In the genomic region with DNA sequence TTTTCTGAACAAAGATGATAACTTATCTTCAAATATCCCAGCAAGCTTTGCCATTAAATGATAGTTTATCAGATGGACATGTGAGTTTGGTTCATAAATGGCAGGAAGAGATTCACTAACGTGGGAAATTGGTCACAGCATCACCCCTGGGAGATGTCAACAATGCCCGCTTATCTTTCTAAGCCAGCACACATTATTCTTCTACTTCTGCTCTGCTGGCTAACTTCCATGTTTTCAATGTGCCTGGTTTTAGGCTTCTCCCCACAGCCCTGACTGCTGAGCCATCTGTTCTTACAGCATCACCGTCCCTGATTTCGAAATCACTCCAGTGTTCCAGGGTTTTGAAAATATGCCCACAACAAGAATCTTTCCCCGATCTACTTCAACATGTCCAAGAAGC, we compare ENCODE assay signal across 9 mouse cellular contexts.
DNase-seq lines count a peak whose midpoint lies in the region; ATAC-seq lines count a peak whose summit lies in the region.
"Had no signal": no experiment of that assay in that cellular context is flagged by ENCODE, and none has a peak within 500 bp of the region (broad histone marks: within the 10 kb centered on the region; RNA-seq: fewer than 3 reads in every experiment).

No protein-coding gene starts in this region.

- no peak overlapping the region for H3K27ac ChIP-seq in midbrain, embryonic 13.5 days
- H3K27ac ChIP-seq in midbrain, embryonic 10.5 days (replicated peaks), result no peak overlapping the region
- no peak overlapping the region for H3K27ac ChIP-seq in heart, embryonic 11.5 days (ENCODE audit: low read depth, low read length)

- H3K4me1 ChIP-seq in midbrain, embryonic 13.5 days (replicated peaks), result 0 out of 2 replicates have a peak, but pooled peaks cover 3% of the 10 kb centered on the region
- H3K4me1 ChIP-seq in midbrain, embryonic 10.5 days, result no peaks in the 10 kb centered on the region
- peaks cover 9% of the 10 kb centered on the region; the same call in 1 of the 2 replicates for H3K4me1 ChIP-seq in heart, embryonic 11.5 days (ENCODE audit: control insufficient read depth, insufficient read depth, low read length)

- DNase-seq in adrenal gland, adult 8-10 months, result peak; percentile 7
- no peak for DNase-seq in adrenal gland, postnatal 4 days (ENCODE audit: low spot score in 2 of 2)
- no peak for DNase-seq in midbrain, embryonic 10.5 days (ENCODE audit: low spot score)
- DNase-seq in B cell, adult 2 months, result no peak

- H3K36me3 ChIP-seq in midbrain, embryonic 13.5 days, result no peaks in the 10 kb centered on the region
- no peaks in the 10 kb centered on the region for H3K36me3 ChIP-seq in midbrain, embryonic 10.5 days
- H3K36me3 ChIP-seq in heart, embryonic 11.5 days (ENCODE audit: control insufficient read depth, insufficient read depth, low read length), result no peaks in the 10 kb centered on the region
- H3K36me3 ChIP-seq: heart, embryonic 12.5 days had no signal

- no peak overlapping the region for H3K4me3 ChIP-seq in midbrain, embryonic 13.5 days (replicated peaks)
- H3K4me3 ChIP-seq in midbrain, embryonic 10.5 days, result no peak overlapping the region
- no peak overlapping the region for H3K4me3 ChIP-seq in heart, embryonic 11.5 days (ENCODE audit: low read depth, low read length)
- H3K4me3 ChIP-seq: heart, embryonic 12.5 days had no signal

- H3K4me2 ChIP-seq in midbrain, embryonic 13.5 days (replicated peaks), result no peak overlapping the region
- no peak overlapping the region for H3K4me2 ChIP-seq in heart, embryonic 11.5 days
- H3K4me2 ChIP-seq: heart, embryonic 12.5 days had no signal

- H3K27me3 ChIP-seq in midbrain, embryonic 13.5 days, result no peaks in the 10 kb centered on the region
- H3K27me3 ChIP-seq in midbrain, embryonic 10.5 days (ENCODE audit: low read depth, poor library complexity, severe bottlenecking), result no peaks in the 10 kb centered on the region
- no peaks in the 10 kb centered on the region for H3K27me3 ChIP-seq in heart, embryonic 11.5 days (ENCODE audit: control insufficient read depth, insufficient read depth, low read length)
- H3K27me3 ChIP-seq: heart, embryonic 12.5 days had no signal

- no peaks in the 10 kb centered on the region for H3K9me3 ChIP-seq in midbrain, embryonic 13.5 days
- H3K9me3 ChIP-seq in midbrain, embryonic 10.5 days (replicated peaks), result no peaks in the 10 kb centered on the region
- no peaks in the 10 kb centered on the region for H3K9me3 ChIP-seq in heart, embryonic 11.5 days (replicated peaks; ENCODE audit: control insufficient read depth, low read length)
- H3K9me3 ChIP-seq: heart, embryonic 12.5 days had no signal

- 0 out of 2 replicates have a peak, but pooled peaks have one; percentile 45 for ATAC-seq in midbrain, embryonic 13.5 days
- peak; percentile 94 for ATAC-seq in granulocyte monocyte progenitor cell, adult 5-6 weeks (replicated peaks; ENCODE audit: poor library complexity, severe bottlenecking)
- ATAC-seq in megakaryocyte-erythroid progenitor cell, adult 5-6 weeks (replicated peaks; ENCODE audit: low FRiP score, low TSS enrichment, poor library complexity, severe bottlenecking), result peak; percentile 81
- ATAC-seq in heart, embryonic 11.5 days (replicated peaks; ENCODE audit: insufficient number of reproducible peaks, low FRiP score, low TSS enrichment), result no peak

- WGBS in midbrain, embryonic 13.5 days, result 62% methylated on average over 5 of the region's 5 CpGs
- 77% methylated on average over 5 of the region's 5 CpGs for WGBS in midbrain, embryonic 10.5 days
- 53% methylated on average over 5 of the region's 5 CpGs for WGBS in heart, embryonic 11.5 days (ENCODE audit: insufficient replicate concordance)

- H3K9ac ChIP-seq in midbrain, embryonic 13.5 days (replicated peaks), result no peak overlapping the region
- H3K9ac ChIP-seq in heart, embryonic 11.5 days (ENCODE audit: low read depth, low read length), result no peak overlapping the region
- H3K9ac ChIP-seq: heart, embryonic 12.5 days had no signal
